Mouse (Mus musculus): ENCODE data around the gene Zdhhc6. TPM values are rescaled to one million over a fixed set of nuclear protein-coding genes. Genes with fewer than 3 reads are reported as not detected.

Zdhhc6 gene
- polyA plus RNA-seq, 1 experiment from 2014 or later: 49.0 TPM

DNA sequence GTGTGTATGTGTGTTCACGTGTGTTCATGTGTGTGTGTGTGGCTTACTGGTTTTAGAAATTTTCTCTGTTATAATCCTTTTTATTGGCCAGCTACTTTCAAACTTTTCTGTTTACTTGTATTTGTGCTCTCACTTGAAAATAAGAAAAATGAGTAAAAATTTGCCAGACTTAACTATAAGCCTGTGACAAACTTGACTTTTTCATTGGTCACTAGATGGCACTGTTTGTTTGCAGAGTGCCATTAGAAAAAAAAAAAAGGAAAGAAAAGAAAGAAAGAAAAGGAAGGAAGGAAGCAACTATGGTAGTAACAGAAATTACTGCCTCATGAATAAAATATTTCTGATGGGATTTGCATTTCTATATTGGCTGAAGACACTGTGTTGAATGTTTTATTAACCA is 20.0 kb upstream of the Zdhhc6 start:
- no peaks in the 10 kb centered on the region for H3K4me1 ChIP-seq (replicated peaks)
- H3K27ac ChIP-seq (replicated peaks): no peak overlapping the region

DNA sequence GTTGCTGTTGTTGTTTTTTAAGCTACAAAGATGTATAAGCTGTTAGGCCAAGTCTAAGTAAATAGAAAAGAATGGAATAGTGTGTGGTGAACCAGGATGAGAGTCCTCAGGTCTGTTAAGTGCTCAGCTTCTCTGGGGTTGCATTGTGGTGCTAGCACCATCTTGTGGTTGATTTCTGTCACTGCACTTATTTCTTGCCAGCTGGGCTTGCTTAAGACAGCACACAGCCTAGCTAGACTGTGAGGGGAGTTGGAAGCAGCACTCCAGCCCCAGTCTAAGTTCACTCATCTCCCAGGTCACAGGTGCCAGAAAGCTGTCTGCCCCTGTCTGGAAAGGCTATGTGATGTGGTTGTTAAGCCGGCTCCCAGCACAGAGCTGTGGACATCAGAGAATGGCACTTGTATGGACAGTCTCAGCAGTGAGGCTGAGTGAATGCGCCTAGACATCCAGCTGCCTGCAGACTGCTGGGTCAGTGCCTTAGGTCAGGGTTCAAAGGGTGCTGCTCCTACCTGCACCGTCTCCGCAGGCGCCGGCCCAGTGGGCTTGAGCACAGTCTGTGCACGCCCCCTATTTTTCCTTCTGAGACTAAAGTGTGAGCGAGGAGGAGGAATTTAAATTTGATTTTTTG is 16.9 kb upstream of the Zdhhc6 start:
- no peak overlapping the region for H3K27ac ChIP-seq (replicated peaks)
- H3K27me3 ChIP-seq: no peaks in the 10 kb centered on the region
- H3K36me3 ChIP-seq (replicated peaks): peaks cover 54% of the 10 kb centered on the region
- no peak overlapping the region for H3K4me2 ChIP-seq
- 84% methylated on average over 8 of the region's 8 CpGs for WGBS (ENCODE audit: insufficient replicate concordance)
- H3K4me3 ChIP-seq (replicated peaks): no peak overlapping the region
- H3K9ac ChIP-seq: no peak overlapping the region
- no peaks in the 10 kb centered on the region for H3K4me1 ChIP-seq (replicated peaks)
- H3K9me3 ChIP-seq (replicated peaks): no peaks in the 10 kb centered on the region
- peak; percentile 51 for ATAC-seq (ENCODE audit: insufficient read depth)

More for the DNA sequence above, 20.0 kb upstream of the Zdhhc6 start:
- WGBS (ENCODE audit: insufficient replicate concordance): 88% methylated on average over 1 of the region's 1 CpGs
- H3K9me3 ChIP-seq (replicated peaks): no peaks in the 10 kb centered on the region
- peaks cover 25% of the 10 kb centered on the region for H3K36me3 ChIP-seq (replicated peaks)
- H3K27me3 ChIP-seq: no peaks in the 10 kb centered on the region
- H3K9ac ChIP-seq: no peak overlapping the region
- no peak overlapping the region for H3K4me3 ChIP-seq (replicated peaks)
- ATAC-seq (ENCODE audit: insufficient read depth): no peak
- H3K4me2 ChIP-seq: no peak overlapping the region

DNA sequence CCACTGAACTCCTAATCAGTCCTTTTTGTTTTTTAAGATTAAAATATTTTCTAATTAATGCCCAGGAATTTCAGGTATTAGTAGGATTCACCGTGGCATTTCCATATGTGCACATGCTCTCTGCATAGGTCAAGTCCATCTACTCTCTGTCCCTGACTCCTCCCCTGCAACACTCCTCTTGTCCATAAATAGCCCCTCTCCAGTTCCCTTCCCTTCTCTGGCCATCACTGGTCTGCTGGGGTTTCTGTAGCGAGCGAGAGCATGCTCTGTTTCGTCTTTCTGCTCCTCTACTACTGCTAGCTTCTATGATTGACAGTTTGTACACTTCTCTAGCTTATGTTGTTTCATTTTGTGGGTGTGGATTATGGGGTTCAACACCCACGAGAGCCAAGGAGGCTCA is 15.9 kb upstream of the Zdhhc6 start:
- WGBS (ENCODE audit: insufficient replicate concordance): 80% methylated on average over 5 of the region's 5 CpGs
- ATAC-seq (ENCODE audit: insufficient read depth): no peak
- Histone ChIP-seq H3K27ac (replicated peaks) (no peak overlapping the region), H3K9ac (no peak overlapping the region), H3K27me3 (no peaks in the 10 kb centered on the region), H3K36me3 (replicated peaks) (peaks cover 54% of the 10 kb centered on the region), H3K4me2 (no peak overlapping the region), H3K9me3 (replicated peaks) (no peaks in the 10 kb centered on the region), H3K4me3 (replicated peaks) (no peak overlapping the region), H3K4me1 (replicated peaks) (peaks cover 4% of the 10 kb centered on the region; the same call in 1 of the 2 replicates)

DNA sequence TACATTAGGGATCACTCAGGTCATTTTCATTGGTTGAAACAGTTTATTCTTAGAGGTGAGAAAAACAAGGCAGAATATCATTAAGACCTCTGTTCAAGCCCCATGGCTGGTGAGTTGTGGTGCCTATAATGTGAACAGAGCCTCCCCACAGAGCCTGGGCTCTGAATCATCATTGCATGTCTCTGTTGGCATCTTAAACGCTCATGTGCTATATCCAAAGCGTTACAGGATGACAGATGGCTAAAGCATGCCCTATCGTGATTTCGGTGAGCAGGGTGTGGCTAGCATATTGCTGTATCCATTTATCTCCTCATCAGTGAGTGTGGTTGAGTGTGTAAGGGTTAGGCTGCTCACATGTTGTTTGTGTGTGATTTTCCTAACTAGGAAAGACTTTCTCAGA is 11.7 kb upstream of the Zdhhc6 start:
- no peak overlapping the region for H3K4me3 ChIP-seq (replicated peaks)
- H3K36me3 ChIP-seq (replicated peaks): peaks cover 68% of the 10 kb centered on the region
- no peak overlapping the region for H3K9ac ChIP-seq
- peaks cover 4% of the 10 kb centered on the region; the same call in 1 of the 2 replicates for H3K4me1 ChIP-seq (replicated peaks)
- H3K27me3 ChIP-seq: no peaks in the 10 kb centered on the region
- no peak overlapping the region for H3K4me2 ChIP-seq
- WGBS (ENCODE audit: insufficient replicate concordance): 45% methylated on average over 4 of the region's 4 CpGs
- H3K27ac ChIP-seq (replicated peaks): no peak overlapping the region
- no peaks in the 10 kb centered on the region for H3K9me3 ChIP-seq (replicated peaks)
- no peak for ATAC-seq (ENCODE audit: insufficient read depth)

DNA sequence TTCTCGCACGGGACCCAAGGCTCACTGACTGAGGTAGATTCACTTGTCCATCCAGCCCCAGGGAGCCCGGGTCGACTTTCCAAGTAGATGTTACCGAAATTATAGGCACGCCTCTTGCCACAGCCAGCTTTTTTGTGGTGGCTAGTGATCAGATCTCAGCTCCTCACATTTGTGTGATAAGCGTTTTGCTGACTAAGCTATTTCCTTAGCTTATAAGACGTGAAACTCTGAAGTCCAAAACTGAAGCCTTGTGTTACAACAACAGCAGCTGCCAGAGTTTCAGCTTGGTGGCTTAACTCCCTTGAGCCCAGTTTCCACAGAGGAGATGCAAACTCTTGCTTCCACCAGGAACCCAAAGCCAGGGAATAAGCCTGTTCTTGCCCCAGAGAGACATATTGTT is 6.8 kb upstream of the Zdhhc6 start:
- ATAC-seq (ENCODE audit: insufficient read depth): no peak
- Histone ChIP-seq H3K9me3 (replicated peaks) (no peaks in the 10 kb centered on the region), H3K4me1 (replicated peaks) (peaks cover 6% of the 10 kb centered on the region), H3K4me3 (replicated peaks) (no peak overlapping the region), H3K27ac (replicated peaks) (no peak overlapping the region), H3K27me3 (no peaks in the 10 kb centered on the region), H3K9ac (no peak overlapping the region), H3K36me3 (replicated peaks) (peaks cover 29% of the 10 kb centered on the region), H3K4me2 (no peak overlapping the region)
- 74% methylated on average over 8 of the region's 8 CpGs for WGBS (ENCODE audit: insufficient replicate concordance)

DNA sequence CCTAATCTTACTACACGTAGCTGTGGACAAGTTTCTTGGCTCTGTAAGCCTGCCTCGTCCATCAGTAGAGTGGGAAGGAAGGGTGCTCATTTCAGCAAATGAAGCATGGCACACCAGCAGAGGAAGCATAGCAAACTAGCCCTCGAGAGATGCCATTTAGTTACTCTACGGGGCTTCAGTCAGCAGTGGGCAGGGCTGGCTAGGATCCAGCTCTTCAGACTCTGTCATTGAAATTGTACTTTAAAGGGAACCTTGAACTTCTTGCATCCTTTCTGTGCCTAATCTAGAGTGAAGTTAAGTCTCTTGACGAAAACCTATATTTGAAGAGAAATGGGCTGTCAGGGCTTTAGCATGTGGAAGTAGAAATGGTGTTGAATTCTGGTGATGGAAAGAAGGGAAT is 3.7 kb upstream of the Zdhhc6 start:
- Histone ChIP-seq H3K27ac (replicated peaks) (no peak overlapping the region), H3K36me3 (replicated peaks) (peaks cover 19% of the 10 kb centered on the region), H3K27me3 (no peaks in the 10 kb centered on the region), H3K4me1 (replicated peaks) (peaks cover 24% of the 10 kb centered on the region), H3K9me3 (replicated peaks) (no peaks in the 10 kb centered on the region), H3K4me3 (replicated peaks) (no peak overlapping the region), H3K4me2 (no peak overlapping the region), H3K9ac (no peak overlapping the region)
- ATAC-seq (ENCODE audit: insufficient read depth): no peak
- 72% methylated on average over 5 of the region's 5 CpGs for WGBS (ENCODE audit: insufficient replicate concordance)

DNA sequence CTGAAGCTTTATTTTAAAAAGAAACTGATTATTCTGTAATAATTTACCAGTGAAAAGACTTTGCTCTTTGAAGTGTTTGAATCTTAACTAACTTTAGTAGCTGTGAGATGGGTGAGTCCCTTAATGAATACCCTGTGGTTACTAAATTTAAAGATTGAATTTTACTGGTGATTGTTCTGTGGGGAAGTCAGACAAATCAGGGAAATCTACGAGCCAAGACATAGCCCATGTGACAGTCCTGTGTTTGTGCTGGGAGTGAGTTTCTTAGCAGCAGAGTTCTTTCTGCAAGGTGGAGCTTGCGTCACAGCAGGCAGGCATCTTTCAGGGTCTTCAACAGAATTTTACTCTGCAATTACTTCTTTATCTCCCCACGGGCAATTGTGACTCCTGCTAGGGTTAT is 3.2 kb upstream of the Zdhhc6 start:
- Histone ChIP-seq H3K27ac (replicated peaks) (no peak overlapping the region), H3K9me3 (replicated peaks) (no peaks in the 10 kb centered on the region), H3K4me1 (replicated peaks) (peaks cover 28% of the 10 kb centered on the region), H3K36me3 (replicated peaks) (peaks cover 19% of the 10 kb centered on the region), H3K4me2 (no peak overlapping the region), H3K9ac (no peak overlapping the region), H3K4me3 (replicated peaks) (no peak overlapping the region), H3K27me3 (no peaks in the 10 kb centered on the region)
- 62% methylated on average over 3 of the region's 3 CpGs for WGBS (ENCODE audit: insufficient replicate concordance)
- no peak for ATAC-seq (ENCODE audit: insufficient read depth)

DNA sequence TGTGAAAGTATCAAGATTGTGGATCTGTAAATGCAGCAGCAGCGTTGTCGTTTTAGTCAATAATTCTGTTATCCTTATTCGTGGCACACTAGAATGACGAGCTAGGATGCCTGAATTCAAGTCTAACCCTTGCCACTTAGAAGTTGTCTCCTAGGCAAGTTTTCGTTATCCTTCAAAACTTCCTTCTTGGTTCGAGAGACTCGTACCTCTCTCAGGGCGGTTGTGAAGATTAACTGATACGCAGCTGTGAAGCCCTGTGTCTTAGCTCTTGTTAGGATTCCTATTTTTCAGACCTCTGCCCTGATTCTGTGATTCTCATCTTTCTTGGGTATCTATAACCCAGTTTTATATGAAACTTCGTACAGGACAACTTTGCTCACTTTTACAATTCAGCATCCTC is 1.1 kb upstream of the Zdhhc6 start:
- WGBS (ENCODE audit: insufficient replicate concordance): 23% methylated on average over 10 of the region's 10 CpGs
- peak overlapping the region; percentile 77 for H3K9ac ChIP-seq
- no peak overlapping the region for H3K27ac ChIP-seq (replicated peaks)

DNA sequence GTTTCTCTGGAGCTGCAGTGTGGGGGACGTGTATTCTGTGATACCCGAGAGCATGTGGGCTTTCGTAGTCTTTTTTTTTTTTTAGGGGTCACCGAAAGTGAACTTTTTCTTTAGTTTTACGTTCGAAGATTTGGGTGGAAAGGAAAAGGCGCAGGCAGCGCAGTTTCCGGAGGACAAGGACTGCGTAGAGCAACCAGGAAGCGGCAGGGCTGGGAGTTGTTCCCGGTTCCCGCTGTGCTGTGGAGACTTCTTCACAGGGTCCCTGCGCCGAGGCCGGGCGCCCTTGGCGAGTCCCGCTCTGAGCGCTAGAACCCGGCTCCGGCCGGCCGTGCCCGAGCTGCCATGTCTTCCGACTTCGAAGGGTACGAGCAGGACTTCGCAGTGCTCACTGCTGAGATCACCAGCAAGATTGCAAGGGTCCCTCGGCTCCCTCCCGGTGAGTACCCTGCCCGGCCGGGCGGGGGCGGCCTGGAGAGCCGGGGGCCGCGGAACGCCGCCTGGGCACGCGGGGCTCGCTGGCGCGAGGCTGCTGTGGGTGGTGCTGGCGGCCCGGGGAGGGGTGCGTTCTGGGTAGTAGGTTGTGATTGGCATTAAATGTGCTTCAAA is 380 bp upstream of the Zdhhc6 start, which contains the start of gene Vti1a:
TSS of gene Vti1a (plus strand) at position 187 of the 606 bp plus-strand sequence.
- Histone ChIP-seq H3K36me3 (replicated peaks) (peaks cover 24% of the 10 kb centered on the region), H3K27ac (replicated peaks) (peak within 1 kb of the TSS; percentile 90), H3K4me2 (peak within 1 kb of the TSS; percentile 92), H3K4me1 (replicated peaks) (peaks cover 42% of the 10 kb centered on the region), H3K9ac (peak within 1 kb of the TSS; percentile 77), H3K9me3 (replicated peaks) (no peaks in the 10 kb centered on the region), H3K4me3 (replicated peaks) (peak within 1 kb of the TSS; percentile 80), H3K27me3 (no peaks in the 10 kb centered on the region)
- peak; percentile 93 for ATAC-seq (ENCODE audit: insufficient read depth)
- WGBS (ENCODE audit: insufficient replicate concordance): under 1% methylated on average over 48 of the region's 48 CpGs

More for the DNA sequence above, 1.1 kb upstream of the Zdhhc6 start:
- Histone ChIP-seq H3K36me3 (replicated peaks) (peaks cover 17% of the 10 kb centered on the region), H3K4me3 (replicated peaks) (peak overlapping the region; percentile 80), H3K4me2 (peak overlapping the region; percentile 92), H3K4me1 (replicated peaks) (peaks cover 42% of the 10 kb centered on the region), H3K9me3 (replicated peaks) (no peaks in the 10 kb centered on the region), H3K27me3 (no peaks in the 10 kb centered on the region)
- ATAC-seq (ENCODE audit: insufficient read depth): no peak

DNA sequence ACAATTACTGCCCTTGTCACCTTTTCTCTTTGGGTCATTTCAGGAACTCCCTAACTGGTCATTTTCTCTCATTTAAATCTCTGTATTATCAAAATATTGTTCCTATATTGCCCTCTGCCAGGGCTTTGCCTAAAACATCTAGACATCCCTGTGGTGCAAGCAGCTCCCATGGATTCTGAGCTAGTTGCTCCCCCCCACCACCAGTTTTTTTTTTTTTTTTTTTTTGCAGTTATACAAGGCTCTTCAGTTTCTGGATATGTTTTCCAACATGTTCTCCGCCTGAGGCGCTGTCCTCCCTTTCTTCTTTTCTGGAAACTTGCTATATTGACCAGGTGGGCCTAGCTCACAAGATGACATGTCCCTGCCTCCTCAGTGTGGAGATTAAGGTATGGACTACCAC is 2.2 kb downstream of the Zdhhc6 start:
- no peak for ATAC-seq (ENCODE audit: insufficient read depth)
- H3K27me3 ChIP-seq: no peaks in the 10 kb centered on the region
- peak overlapping the region; percentile 92; the same call in 1 of the 2 replicates for H3K4me2 ChIP-seq
- 95% methylated on average over 2 of the region's 2 CpGs for WGBS (ENCODE audit: insufficient replicate concordance)
- H3K4me3 ChIP-seq (replicated peaks): no peak overlapping the region
- no peaks in the 10 kb centered on the region for H3K9me3 ChIP-seq (replicated peaks)
- peaks cover 42% of the 10 kb centered on the region for H3K4me1 ChIP-seq (replicated peaks)
- no peak overlapping the region for H3K9ac ChIP-seq
- H3K27ac ChIP-seq (replicated peaks): no peak overlapping the region
- H3K36me3 ChIP-seq (replicated peaks): peaks cover 49% of the 10 kb centered on the region

DNA sequence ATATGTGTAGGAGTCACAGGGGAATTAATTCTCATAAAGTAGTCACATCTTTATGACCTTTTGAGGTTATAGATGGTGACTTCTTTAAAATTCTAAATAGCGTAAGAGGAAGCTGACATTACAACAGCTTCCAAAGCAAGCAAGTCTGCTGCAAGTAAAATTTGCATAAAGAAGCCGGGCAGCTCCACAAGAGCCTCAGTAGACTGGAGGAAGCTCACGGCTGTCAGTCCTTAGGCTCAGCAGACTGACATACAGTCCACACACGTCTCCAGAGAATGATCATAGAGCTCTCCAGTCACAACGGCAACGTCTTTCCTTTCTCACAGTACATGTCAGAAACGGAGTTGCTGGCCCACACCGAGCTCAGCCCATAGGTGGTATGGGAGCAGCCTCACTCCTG is 4.0 kb downstream of the Zdhhc6 start:
- no peak for ATAC-seq (ENCODE audit: insufficient read depth)

More for the DNA sequence above, 4.0 kb downstream of the Zdhhc6 start:
- H3K27ac ChIP-seq (replicated peaks): no peak overlapping the region
- H3K9ac ChIP-seq: no peak overlapping the region
- no peaks in the 10 kb centered on the region for H3K9me3 ChIP-seq (replicated peaks)
- 80% methylated on average over 8 of the region's 8 CpGs for whole genome bisulfite sequencing (ENCODE audit: insufficient replicate concordance)
- H3K4me3 ChIP-seq (replicated peaks): no peak overlapping the region
- peaks cover 64% of the 10 kb centered on the region for H3K36me3 ChIP-seq (replicated peaks)
- H3K4me1 ChIP-seq (replicated peaks): peaks cover 32% of the 10 kb centered on the region
- H3K4me2 ChIP-seq: 0 out of 2 replicates have a peak overlapping the region, but pooled peaks have one; percentile 16
- no peaks in the 10 kb centered on the region for H3K27me3 ChIP-seq
